Mouse (Mus musculus): ENCODE measurements around the gene Mri1. TPM values are rescaled to one million over a fixed set of nuclear protein-coding genes. Genes with fewer than 3 reads are reported as not detected.
"Not testable (repeated sequence)": the region's sequence is repeated elsewhere in the genome, so short reads cannot be mapped to it uniquely, and the experiment has no call there.

Mri1 gene
- polyA plus RNA-seq (2015; fragmentation: Nextera tagmentation; extraction: Ambion mirVana) = 41.1 and 43.4 TPM in 2 replicates

GRCm38 (mm10) chr8:84256822-84257610, at the start of gene Mri1:
Mri1 (minus strand) TSS chr8:84257326.
- Histone ChIP-seq H3K9me3 (replicated peaks; ENCODE audit: control insufficient read depth, low read length, poor library complexity, severe bottlenecking) (no peaks in the 10 kb centered on the region), H3K9ac (ENCODE audit: low read depth, low read length) (peak within 1 kb of the TSS; percentile 86), H3K4me3 (ENCODE audit: low read depth, low read length) (peak within 1 kb of the TSS; percentile 59), H3K4me2 (ENCODE audit: low read length) (peak within 1 kb of the TSS; percentile 66), H3K4me1 (ENCODE audit: control insufficient read depth, insufficient read depth, low read length) (peaks cover 16% of the 10 kb centered on the region), H3K27ac (ENCODE audit: low read length) (peak within 1 kb of the TSS; percentile 91), H3K27me3 (ENCODE audit: control insufficient read depth, insufficient read depth, low read depth, low read length) (no peaks in the 10 kb centered on the region), H3K36me3 (ENCODE audit: control insufficient read depth, insufficient read depth, low read length) (peaks cover 24% of the 10 kb centered on the region)
- WGBS = under 1% methylated on average over 55 of the region's 64 CpGs
- peak; percentile 88 for ATAC-seq

GRCm38 (mm10) chr8:84303951-84304350, 46.8 kb upstream of the Mri1 start:
- Histone ChIP-seq H3K4me1 (ENCODE audit: control insufficient read depth, insufficient read depth, low read length) (no peaks in the 10 kb centered on the region), H3K27ac (ENCODE audit: low read length) (no peak overlapping the region), H3K4me3 (ENCODE audit: low read depth, low read length) (no peak overlapping the region), H3K36me3 (ENCODE audit: control insufficient read depth, insufficient read depth, low read length) (no peaks in the 10 kb centered on the region), H3K27me3 (ENCODE audit: control insufficient read depth, insufficient read depth, low read depth, low read length) (no peaks in the 10 kb centered on the region), H3K9me3 (replicated peaks; ENCODE audit: control insufficient read depth, low read length, poor library complexity, severe bottlenecking) (no peaks in the 10 kb centered on the region), H3K9ac (ENCODE audit: low read depth, low read length) (no peak overlapping the region), H3K4me2 (ENCODE audit: low read length) (no peak overlapping the region)
- no peak for ATAC-seq
- WGBS = 90% methylated on average over 2 of the region's 2 CpGs

GRCm38 (mm10) chr8:84297029-84297785, 40.1 kb upstream of the Mri1 start:
- Histone ChIP-seq H3K27me3 (ENCODE audit: control insufficient read depth, insufficient read depth, low read depth, low read length) (no peaks in the 10 kb centered on the region; the same call in 1 of the 2 replicates), H3K4me2 (ENCODE audit: low read length) (no peak overlapping the region), H3K9ac (ENCODE audit: low read depth, low read length) (no peak overlapping the region), H3K4me3 (ENCODE audit: low read depth, low read length) (no peak overlapping the region), H3K4me1 (ENCODE audit: control insufficient read depth, insufficient read depth, low read length) (no peaks in the 10 kb centered on the region), H3K27ac (ENCODE audit: low read length) (no peak overlapping the region), H3K9me3 (replicated peaks; ENCODE audit: control insufficient read depth, low read length, poor library complexity, severe bottlenecking) (no peaks in the 10 kb centered on the region), H3K36me3 (ENCODE audit: control insufficient read depth, insufficient read depth, low read length) (no peaks in the 10 kb centered on the region)
- no peak for ATAC-seq
- WGBS = 58% methylated on average over 5 of the region's 5 CpGs

- Histone ChIP-seq H3K9me3 (replicated peaks; ENCODE audit: control insufficient read depth, low read length, poor library complexity, severe bottlenecking) (no peaks in the 10 kb centered on the region), H3K27ac (ENCODE audit: low read length) (no peak overlapping the region), H3K4me3 (ENCODE audit: low read depth, low read length) (no peak overlapping the region), H3K36me3 (ENCODE audit: control insufficient read depth, insufficient read depth, low read length) (no peaks in the 10 kb centered on the region), H3K4me1 (ENCODE audit: control insufficient read depth, insufficient read depth, low read length) (no peaks in the 10 kb centered on the region), H3K27me3 (ENCODE audit: control insufficient read depth, insufficient read depth, low read depth, low read length) (no peaks in the 10 kb centered on the region), H3K4me2 (ENCODE audit: low read length) (no peak overlapping the region), H3K9ac (ENCODE audit: low read depth, low read length) (no peak overlapping the region)
- no peak for ATAC-seq
- 28% methylated on average over 8 of the region's 8 CpGs for WGBS
Measured at GRCm38 (mm10) chr8:84291688-84292087, 34.6 kb upstream of the Mri1 start.

- Histone ChIP-seq H3K36me3 (ENCODE audit: control insufficient read depth, insufficient read depth, low read length) (no peaks in the 10 kb centered on the region), H3K9ac (ENCODE audit: low read depth, low read length) (no peak overlapping the region), H3K27me3 (ENCODE audit: control insufficient read depth, insufficient read depth, low read depth, low read length) (no peaks in the 10 kb centered on the region), H3K9me3 (replicated peaks; ENCODE audit: control insufficient read depth, low read length, poor library complexity, severe bottlenecking) (no peaks in the 10 kb centered on the region), H3K4me3 (ENCODE audit: low read depth, low read length) (no peak overlapping the region), H3K27ac (ENCODE audit: low read length) (no peak overlapping the region), H3K4me2 (ENCODE audit: low read length) (no peak overlapping the region), H3K4me1 (ENCODE audit: control insufficient read depth, insufficient read depth, low read length) (no peaks in the 10 kb centered on the region)
- no peak for ATAC-seq
- 61% methylated on average over 5 of the region's 5 CpGs for WGBS
Measured at GRCm38 (mm10) chr8:84291086-84291485, 34.0 kb upstream of the Mri1 start.

- H3K9me3 ChIP-seq (replicated peaks; ENCODE audit: control insufficient read depth, low read length, poor library complexity, severe bottlenecking) = no peaks in the 10 kb centered on the region
- no peak overlapping the region for H3K4me2 ChIP-seq (ENCODE audit: low read length)
- H3K27ac ChIP-seq (ENCODE audit: low read length) = no peak overlapping the region
- WGBS = 64% methylated on average over 2 of the region's 2 CpGs
- H3K4me1 ChIP-seq (ENCODE audit: control insufficient read depth, insufficient read depth, low read length) = no peaks in the 10 kb centered on the region
- H3K27me3 ChIP-seq (ENCODE audit: control insufficient read depth, insufficient read depth, low read depth, low read length) = no peaks in the 10 kb centered on the region
- H3K36me3 ChIP-seq (ENCODE audit: control insufficient read depth, insufficient read depth, low read length) = no peaks in the 10 kb centered on the region
- no peak overlapping the region for H3K4me3 ChIP-seq (ENCODE audit: low read depth, low read length)
- ATAC-seq = no peak
- no peak overlapping the region for H3K9ac ChIP-seq (ENCODE audit: low read depth, low read length)
Measured at GRCm38 (mm10) chr8:84288892-84289291, 31.8 kb upstream of the Mri1 start.

- not testable (repeated sequence) for H3K4me1 ChIP-seq (ENCODE audit: control insufficient read depth, insufficient read depth, low read length); H3K27ac ChIP-seq (ENCODE audit: low read length); H3K4me2 ChIP-seq (ENCODE audit: low read length); H3K9me3 ChIP-seq (replicated peaks; ENCODE audit: control insufficient read depth, low read length, poor library complexity, severe bottlenecking); H3K27me3 ChIP-seq (ENCODE audit: control insufficient read depth, insufficient read depth, low read depth, low read length); ATAC-seq; H3K4me3 ChIP-seq (ENCODE audit: low read depth, low read length); H3K36me3 ChIP-seq (ENCODE audit: control insufficient read depth, insufficient read depth, low read length); H3K9ac ChIP-seq (ENCODE audit: low read depth, low read length)
- WGBS = 60% methylated on average over 5 of the region's 5 CpGs
Measured at GRCm38 (mm10) chr8:84285665-84286064, 28.5 kb upstream of the Mri1 start.

GRCm38 (mm10) chr8:84284608-84285063, 27.5 kb upstream of the Mri1 start:
- 41% methylated on average over 9 of the region's 9 CpGs for WGBS
- Histone ChIP-seq H3K9me3 (replicated peaks; ENCODE audit: control insufficient read depth, low read length, poor library complexity, severe bottlenecking) (no peaks in the 10 kb centered on the region), H3K36me3 (ENCODE audit: control insufficient read depth, insufficient read depth, low read length) (no peaks in the 10 kb centered on the region), H3K4me3 (ENCODE audit: low read depth, low read length) (no peak overlapping the region), H3K9ac (ENCODE audit: low read depth, low read length) (no peak overlapping the region), H3K4me2 (ENCODE audit: low read length) (no peak overlapping the region), H3K4me1 (ENCODE audit: control insufficient read depth, insufficient read depth, low read length) (no peaks in the 10 kb centered on the region), H3K27ac (ENCODE audit: low read length) (no peak overlapping the region), H3K27me3 (ENCODE audit: control insufficient read depth, insufficient read depth, low read depth, low read length) (no peaks in the 10 kb centered on the region)
- ATAC-seq = no peak

- ATAC-seq = no peak
- Histone ChIP-seq H3K9me3 (replicated peaks; ENCODE audit: control insufficient read depth, low read length, poor library complexity, severe bottlenecking) (no peaks in the 10 kb centered on the region), H3K9ac (ENCODE audit: low read depth, low read length) (no peak overlapping the region), H3K4me2 (ENCODE audit: low read length) (no peak overlapping the region), H3K27me3 (ENCODE audit: control insufficient read depth, insufficient read depth, low read depth, low read length) (no peaks in the 10 kb centered on the region), H3K4me3 (ENCODE audit: low read depth, low read length) (no peak overlapping the region), H3K4me1 (ENCODE audit: control insufficient read depth, insufficient read depth, low read length) (no peaks in the 10 kb centered on the region), H3K36me3 (ENCODE audit: control insufficient read depth, insufficient read depth, low read length) (no peaks in the 10 kb centered on the region), H3K27ac (ENCODE audit: low read length) (no peak overlapping the region)
- WGBS = 84% methylated on average over 10 of the region's 10 CpGs
Measured at GRCm38 (mm10) chr8:84280777-84281176, 23.7 kb upstream of the Mri1 start.

All from midbrain, embryonic 16.5 days (tissue).